Mouse (Mus musculus): ENCODE measurements around the gene Ddx6. TPM values are rescaled to one million over a fixed set of nuclear protein-coding genes. Genes with fewer than 3 reads are reported as not detected.

Gene Ddx6
- polyA plus RNA-seq (2017; shearing (Covaris generic)) = 71.9 TPM

DNA sequence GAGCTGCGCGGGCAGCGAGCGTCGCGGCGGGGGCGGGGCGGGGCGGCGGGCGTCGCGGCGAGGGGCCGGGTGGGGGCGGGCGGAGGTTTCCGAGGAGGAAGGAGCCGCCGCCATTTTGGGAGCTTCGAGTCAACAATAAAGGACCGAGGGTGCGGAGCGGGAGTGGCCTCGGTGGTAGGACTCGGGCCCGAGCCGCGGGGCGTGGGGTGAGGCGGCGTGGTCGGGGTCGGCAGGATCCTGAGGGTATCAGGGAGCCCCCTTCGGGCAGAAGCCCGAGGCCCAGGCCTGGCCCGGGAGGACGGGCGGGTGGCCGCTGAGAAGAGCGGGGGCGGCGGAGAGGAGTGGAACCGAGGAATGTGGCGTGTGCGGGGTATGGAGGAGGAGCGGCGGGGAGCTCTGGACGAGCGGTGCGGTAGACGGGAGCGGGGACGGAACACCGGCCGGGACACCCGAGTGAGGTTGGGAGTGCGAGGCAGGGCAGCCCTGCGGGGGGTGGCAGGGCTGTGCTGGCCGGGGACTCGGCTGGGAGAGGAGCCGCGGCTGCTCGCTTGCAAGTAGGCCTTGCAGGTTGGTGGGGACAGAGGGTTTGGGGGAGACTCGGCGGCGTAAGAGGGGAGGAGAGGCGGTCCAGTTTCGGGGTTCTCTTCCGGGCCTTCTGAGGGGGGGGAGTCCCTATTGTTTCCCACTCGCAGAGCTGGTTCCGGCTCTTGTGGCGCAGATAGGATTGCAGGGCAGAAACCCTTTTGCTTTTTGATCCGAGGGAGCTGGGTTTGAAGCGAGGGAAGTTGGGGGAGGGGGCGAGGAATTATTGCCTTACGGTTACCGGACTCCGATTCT lies at the start of gene Ddx6:
TSS of gene Ddx6 (plus strand) at position 114 of the 837 bp plus-strand sequence.

DNA sequence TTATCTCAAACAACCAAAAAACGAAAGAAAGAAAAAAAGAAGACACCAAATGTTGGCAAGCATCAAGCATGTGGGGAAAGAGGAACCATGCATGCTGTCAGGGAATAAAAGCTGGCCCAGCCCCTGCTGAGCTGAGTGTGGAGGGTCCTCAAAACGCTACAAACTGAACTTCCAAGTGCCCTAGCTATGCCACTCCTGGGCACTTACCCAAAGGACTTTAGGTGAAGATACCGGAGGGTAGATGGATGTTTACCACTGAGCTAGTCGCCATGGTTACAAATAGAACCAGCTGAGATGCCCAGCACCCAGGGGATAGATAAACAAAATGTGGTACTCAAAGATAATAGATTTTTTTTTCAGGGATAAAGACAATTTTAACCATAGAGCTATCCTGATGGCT lies 43.1 kb upstream of the Ddx6 start, which contains the start of gene Cxcr5:
TSS of gene Cxcr5 (minus strand) at position 281 of the 400 bp plus-strand sequence.

DNA sequence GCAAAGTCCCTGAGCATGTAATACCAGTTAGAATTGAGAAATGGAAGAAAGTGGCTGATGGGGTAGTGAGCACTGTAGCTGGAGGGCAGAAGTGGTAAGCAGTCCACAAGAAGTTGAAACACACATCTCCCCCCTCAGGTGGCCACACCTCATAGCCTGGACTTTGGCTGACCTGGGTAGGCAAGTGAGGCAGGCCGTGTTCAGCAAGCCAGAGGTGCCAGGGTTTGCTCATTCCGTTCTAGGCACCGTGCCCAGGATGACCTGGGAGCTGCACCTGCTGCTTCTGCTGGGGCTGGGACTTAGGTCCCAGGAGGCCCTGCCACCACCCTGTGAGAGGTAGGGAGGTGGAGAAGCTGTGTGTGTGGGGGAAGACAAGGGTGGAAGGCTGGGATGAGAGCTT lies 68.3 kb downstream of the Ddx6 start, which contains the start of gene Treh:
TSS of gene Treh (plus strand) at position 229 of the 400 bp plus-strand sequence.

Other genes starting within 250 kb of the Ddx6 start
- 60.2 TPM for gene Vps11, start 243.2 kb upstream of the Ddx6 start, polyA plus RNA-seq (2017; shearing (Covaris generic))
- gene Hyou1, start 225.4 kb upstream of the Ddx6 start, polyA plus RNA-seq (2017; shearing (Covaris generic)) = 16.7 TPM
- gene Slc37a4, start 208.0 kb upstream of the Ddx6 start, polyA plus RNA-seq (2017; shearing (Covaris generic)) = 12.4 TPM
- 1,991 TPM for gene Rps25, start 197.8 kb upstream of the Ddx6 start, polyA plus RNA-seq (2017; shearing (Covaris generic))
- 84.5 TPM for gene Trappc4, start 197.3 kb upstream of the Ddx6 start, polyA plus RNA-seq (2017; shearing (Covaris generic))
- gene Ccdc84, start 186.3 kb upstream of the Ddx6 start, polyA plus RNA-seq (2017; shearing (Covaris generic)) = 44.7 TPM
- gene Foxr1, start 163.8 kb upstream of the Ddx6 start, polyA plus RNA-seq (2017; shearing (Covaris generic)) = 0.64 TPM
- not detected for gene Upk2, start 149.9 kb upstream of the Ddx6 start, polyA plus RNA-seq (2017; shearing (Covaris generic))
- gene Bcl9l, start 122.1 kb upstream of the Ddx6 start, polyA plus RNA-seq (2017; shearing (Covaris generic)) = 22.4 TPM
- gene Cxcr5, start 43.0 kb upstream of the Ddx6 start, polyA plus RNA-seq (2017; shearing (Covaris generic)) = 125 TPM
- gene Treh, start 68.3 kb downstream of the Ddx6 start, polyA plus RNA-seq (2017; shearing (Covaris generic)) = not detected
- 2.0 TPM for gene Phldb1, start 130.3 kb downstream of the Ddx6 start, polyA plus RNA-seq (2017; shearing (Covaris generic))
- gene Arcn1, start 163.0 kb downstream of the Ddx6 start, polyA plus RNA-seq (2017; shearing (Covaris generic)) = 132 TPM
- 19.3 TPM for gene Ift46, start 163.0 kb downstream of the Ddx6 start, polyA plus RNA-seq (2017; shearing (Covaris generic))
- gene Tmem25, start 194.4 kb downstream of the Ddx6 start, polyA plus RNA-seq (2017; shearing (Covaris generic)) = not detected
- gene Ttc36, start 198.2 kb downstream of the Ddx6 start, polyA plus RNA-seq (2017; shearing (Covaris generic)) = not detected